Mouse (Mus musculus) small intestine, adult 2 months (tissue): ENCODE measurements around the gene Paip2b.

Experiments
- CTCF ChIP-seq: fragments of 200-500 bp; IDR thresholded peaks from 2 replicates; pipeline ENCODE4 v1.5.1; 2012; ENCODE audit warnings: low read depth, mild to moderate bottlenecking, control low read depth, inconsistent platforms, low read length, moderate library complexity, mixed read lengths; ENCODE audit not compliant: insufficient replicate concordance, insufficient read length; ENCODE audit errors: extremely low read depth
- POLR2A ChIP-seq: fragments of 200-500 bp; IDR thresholded peaks from 2 replicates; pipeline ENCODE4 v1.6.1; 2012; ENCODE audit warnings: low read depth, mild to moderate bottlenecking, control low read depth, inconsistent platforms, low read length, moderate library complexity

GRCm38 (mm10) chr6:83762344-83762743 lies 69.2 kb downstream of the Paip2b start, which contains the start of gene Ankrd53:
- TF ChIP-seq CTCF (no peak), POLR2A (no peak)
